Mouse (Mus musculus) cerebellum, adult 11 months (tissue): Measurements from ENCODE around the gene Arf1.
"Not testable (repeated sequence)": the region's sequence is repeated elsewhere in the genome, so short reads cannot be mapped to it uniquely, and the experiment has no call there.

ENCODE experiments used
- DNase-seq: peaks from one replicate; pipeline ENCODE4 v3.0.0; 2022

Arf1 gene

DNA sequence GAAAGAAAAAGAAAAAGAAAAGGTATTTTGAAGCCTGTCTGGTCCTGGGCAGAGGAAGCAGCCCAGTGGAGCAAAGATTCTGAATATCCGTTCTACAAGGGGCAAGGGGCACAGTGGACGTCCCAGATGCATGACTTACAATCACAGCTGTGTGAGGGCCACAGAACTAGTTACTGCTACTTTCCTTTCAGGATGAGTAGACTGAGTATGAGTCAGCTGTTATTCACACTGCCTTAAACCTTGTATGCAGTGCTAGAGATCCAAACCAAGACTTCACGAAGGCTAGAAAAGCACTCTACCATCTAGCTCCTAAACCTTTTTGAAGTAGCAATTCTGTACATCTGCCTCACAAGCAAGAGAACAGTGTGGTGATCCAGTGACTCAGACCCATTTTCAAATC, 1.8 kb downstream of the Arf1 start:
- DNase-seq = no peak

DNA sequence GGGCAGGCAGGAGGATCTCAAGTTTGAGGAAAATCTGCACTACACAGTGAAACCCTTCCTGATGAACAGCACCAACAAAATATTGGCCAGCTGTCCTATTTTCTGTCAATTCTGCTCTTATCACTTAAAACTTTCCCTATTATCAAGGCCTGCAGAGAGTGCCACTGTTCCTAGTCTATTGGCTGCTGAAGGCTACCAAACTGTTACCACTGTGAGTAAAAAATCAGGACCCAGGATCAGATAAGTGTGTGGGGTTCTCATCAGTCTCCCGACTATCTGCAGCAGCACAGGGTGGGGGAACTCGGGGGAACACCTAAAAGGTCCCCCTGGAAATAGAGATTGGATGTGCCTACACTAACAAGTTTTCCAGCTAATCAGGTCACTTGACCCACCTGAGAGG, 2.9 kb downstream of the Arf1 start:
- DNase-seq = no peak

DNA sequence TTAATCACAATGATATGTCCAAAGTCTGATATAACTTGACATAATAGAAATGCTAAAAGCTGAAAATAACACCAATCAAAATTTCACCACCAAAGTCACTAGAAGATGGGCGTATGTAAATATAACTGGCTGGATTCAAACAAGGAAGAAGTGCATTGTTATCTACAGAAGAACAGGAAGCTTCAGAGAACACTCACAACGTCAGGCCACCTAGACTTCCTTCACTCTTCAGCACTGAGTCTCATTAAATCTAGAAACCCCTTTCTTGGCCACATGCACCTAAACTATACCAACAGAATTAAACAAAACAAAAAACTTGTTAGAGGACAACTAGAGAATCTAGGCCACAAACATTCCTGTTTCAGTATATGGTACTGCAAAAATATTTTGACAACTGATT, 3.6 kb downstream of the Arf1 start:
- DNase-seq = no peak

DNA sequence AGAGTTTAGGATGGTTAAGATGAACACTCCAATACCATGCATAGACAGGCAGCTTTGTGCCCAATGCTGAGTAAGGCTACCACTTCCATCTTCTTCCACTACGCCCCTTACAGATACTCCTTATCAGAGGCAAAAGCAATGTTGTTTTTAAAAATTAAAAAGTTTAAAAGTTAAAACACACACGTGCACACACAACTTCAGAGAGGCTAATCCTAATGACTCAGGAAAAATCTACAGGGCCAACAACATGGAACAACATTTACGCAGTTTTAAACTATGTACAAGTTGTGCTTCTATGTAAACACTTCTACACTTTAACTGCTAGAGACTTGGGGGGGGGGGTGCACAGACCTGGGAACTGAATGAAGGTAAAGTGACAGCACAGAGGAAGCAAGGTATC, 4.0 kb downstream of the Arf1 start:
- DNase-seq = no peak

DNA sequence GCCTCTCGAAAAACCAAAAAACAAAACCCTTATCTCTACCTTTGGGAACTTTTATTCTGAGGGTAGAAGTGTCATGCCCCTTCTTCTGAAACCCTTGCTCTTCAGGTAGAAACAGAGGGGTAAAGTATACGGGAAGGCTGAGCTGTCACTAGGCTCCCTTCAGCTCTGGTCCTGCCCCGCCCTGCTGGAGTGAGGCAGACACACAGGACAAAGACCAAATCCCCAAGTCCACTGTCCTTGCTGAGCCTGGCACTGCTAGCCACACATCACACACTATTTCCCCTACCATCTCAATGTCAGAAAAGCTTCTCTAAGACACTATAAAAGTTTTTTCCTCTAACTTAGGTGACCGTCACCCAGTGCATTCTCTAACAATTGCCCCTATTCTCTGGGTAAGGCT, 5.8 kb downstream of the Arf1 start:
- no peak for DNase-seq

DNA sequence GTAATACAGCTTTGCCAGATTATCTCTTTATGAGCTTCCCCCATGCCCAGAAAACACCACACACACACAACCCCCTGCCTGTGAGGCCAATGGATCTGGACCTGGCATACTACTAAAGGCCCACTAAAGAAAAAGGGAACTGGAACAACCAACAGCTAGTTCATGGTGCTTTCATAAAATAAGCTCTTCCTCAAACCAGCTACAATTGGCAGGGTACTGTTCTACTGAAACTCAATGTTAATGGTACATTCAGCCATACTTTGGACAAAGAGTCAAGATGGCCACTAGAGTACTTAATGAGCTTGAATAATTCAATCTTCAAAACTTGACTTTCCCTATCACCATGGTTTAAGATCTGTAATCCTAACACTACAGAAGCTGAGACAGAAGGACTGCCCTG, 6.5 kb downstream of the Arf1 start:
- no peak for DNase-seq

DNA sequence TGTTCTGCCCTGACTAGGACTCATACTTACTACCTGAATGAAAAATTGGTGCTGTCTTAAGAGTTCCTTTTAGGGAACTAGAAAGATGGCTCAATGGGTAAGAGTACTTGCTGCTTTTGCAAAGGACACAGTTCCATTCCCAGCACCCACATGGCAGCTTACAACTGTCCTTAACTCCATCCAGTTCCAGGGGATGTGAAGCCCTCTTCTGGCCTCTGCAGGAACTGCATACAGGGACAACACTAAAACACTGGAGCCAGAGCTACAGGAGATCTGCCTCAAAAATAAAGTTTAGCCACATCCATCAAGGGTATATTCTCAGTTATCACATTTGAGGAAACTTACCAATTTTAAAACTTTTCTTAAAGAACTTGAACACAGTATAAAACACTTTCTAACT, 9.0 kb downstream of the Arf1 start:
- no peak for DNase-seq

DNA sequence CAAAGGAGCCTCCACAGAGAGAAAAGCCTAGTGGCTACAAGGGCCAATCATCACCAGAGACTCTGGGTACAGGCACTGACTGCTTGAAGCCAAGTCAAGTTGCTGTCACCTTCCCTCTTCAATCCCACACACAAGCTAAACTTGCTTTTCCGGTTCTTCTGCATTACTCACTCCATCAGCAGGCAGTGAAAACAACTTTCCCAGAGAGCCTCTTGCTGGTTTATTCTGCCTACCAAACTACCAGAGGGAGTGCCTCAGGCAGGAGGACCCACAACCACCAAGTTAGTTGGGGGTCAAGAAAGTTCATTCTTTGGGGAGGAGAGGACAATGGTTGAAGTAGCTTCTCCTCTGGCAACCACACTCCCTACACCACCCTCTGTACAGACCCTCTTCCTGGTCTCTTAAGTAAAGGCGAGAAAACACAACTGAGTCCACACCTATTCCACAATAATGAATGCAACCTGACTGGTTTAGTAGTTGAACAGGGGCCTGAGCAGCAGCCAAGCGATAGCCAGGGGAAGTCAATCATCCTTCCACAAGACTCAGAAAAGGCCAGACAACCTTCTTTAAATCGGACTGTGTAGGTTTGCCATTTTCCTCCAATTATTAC, 9.6 kb downstream of the Arf1 start:
- DNase-seq = no peak

DNA sequence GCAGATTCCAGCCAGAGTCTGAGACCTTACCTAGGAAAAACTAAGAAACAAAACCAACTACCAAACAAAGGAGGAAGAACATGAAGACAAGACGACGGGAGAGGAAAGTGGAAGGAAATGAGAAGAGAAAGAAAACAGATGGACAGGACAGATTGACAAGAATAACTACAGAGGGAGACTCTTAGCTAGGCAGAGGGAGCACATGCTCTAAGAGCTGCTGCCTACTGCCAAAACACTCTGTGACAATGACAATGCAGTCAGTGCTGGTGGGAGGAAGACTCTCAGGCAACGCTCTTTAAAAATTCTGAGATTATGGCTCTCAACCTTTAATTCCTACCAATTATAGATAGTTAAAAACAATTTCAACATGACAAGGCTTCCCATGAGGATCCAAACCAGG, 11.1 kb downstream of the Arf1 start:
- DNase-seq = no peak

DNA sequence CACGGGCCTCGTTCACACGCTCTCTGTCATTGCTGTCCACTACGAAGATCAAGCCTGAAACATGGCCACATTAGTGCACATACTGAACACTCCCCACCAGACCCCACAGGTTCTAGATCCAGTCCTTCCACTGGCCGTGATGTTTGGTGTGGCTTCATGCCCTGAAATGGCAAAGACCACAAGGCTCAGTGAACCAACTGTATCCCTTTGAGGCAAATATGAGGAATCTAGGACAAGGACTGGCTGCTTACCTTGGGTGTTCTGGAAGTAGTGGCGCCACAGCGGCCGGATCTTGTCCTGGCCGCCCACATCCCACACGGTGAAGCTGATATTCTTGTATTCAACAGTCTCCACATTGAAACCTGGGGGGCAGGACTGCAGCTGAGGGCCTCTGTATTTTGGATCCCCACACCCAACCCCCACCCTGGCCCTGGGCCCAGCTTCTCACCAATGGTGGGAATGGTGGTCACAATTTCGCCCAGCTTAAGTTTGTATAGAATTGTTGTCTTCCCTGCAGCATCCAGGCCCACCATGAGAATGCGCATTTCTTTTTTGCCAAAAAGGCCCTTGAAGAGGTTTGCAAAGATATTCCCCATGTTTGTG, 15.1 kb downstream of the Arf1 start:
- DNase-seq = no peak

DNA sequence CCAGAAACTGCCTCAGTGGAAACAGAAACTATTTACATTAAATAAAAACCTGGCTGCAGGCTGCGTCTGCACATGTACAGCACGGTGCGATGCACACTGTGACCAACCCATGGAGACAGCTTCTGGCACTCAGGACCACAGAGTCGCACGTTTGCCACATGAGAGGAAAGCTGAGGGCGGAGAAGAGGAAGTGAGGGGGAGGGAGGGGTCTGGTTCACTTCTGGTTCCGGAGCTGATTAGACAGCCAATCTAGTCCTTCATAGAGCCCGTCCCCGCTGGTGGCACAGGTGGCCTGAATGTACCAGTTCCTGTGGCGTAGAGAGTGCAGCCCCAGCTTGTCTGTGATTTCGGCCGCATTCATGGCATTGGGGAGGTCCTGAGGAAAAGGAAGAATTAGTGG, 15.8 kb downstream of the Arf1 start:
- not testable (repeated sequence) for DNase-seq

DNA sequence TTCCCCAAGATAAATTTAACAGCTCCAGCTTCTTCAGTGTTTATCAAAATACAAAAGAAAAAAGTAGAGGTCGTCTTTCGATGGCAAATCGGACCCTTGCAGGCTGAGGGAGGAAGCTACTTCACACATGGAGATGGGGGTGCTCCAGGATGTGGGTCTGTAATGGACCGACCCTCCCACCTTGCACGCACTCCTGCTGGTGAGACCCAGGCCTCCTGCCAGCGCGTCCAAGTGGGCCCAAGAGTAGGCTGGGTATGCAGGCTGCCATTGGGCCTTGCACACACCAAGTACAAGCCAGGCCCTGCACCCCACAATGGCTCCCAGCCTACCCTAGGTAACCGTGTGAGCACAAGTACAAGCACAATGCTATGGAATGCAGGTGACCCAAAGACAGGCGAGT, 16.5 kb downstream of the Arf1 start:
- not testable (repeated sequence) for DNase-seq

DNA sequence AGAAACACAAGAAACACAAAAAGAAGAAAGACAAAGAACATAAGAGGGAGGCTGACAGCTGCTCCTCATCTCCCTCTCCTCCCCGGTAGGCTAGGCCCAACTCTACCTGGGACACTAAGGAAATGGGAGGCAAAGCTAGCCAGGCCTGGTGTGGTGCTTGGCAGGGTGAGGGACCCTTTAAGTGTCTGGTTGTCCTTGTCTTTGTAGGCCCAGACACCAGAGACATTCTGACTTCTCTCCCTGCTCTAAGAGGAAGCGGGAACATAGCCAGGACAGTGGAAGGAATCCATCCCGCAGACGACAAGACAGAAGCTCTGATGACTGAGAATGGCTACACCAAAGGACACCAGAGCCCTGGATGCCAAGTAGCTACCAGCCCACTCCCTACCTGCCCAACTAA, 18.1 kb downstream of the Arf1 start:
- DNase-seq = no peak

DNA sequence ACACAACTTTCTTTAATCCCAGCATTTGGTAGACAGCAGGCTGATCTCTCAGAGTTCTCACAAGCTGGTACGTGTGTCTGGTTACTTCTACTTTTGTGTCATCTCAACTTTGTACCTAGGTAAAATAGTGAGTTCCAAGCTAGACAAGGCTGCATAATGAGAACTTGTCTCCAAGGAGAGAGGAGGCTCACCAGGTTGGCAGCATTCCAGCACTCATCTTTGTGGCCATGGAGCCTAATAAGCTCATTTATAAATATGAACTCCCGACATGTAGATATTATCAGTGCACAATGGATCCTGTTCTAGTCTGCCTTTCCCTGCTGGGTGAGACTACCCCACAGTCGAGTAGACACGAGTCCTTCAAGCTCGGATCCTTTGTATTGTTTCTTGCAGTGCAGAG, 18.5 kb downstream of the Arf1 start:
- DNase-seq = no peak

DNA sequence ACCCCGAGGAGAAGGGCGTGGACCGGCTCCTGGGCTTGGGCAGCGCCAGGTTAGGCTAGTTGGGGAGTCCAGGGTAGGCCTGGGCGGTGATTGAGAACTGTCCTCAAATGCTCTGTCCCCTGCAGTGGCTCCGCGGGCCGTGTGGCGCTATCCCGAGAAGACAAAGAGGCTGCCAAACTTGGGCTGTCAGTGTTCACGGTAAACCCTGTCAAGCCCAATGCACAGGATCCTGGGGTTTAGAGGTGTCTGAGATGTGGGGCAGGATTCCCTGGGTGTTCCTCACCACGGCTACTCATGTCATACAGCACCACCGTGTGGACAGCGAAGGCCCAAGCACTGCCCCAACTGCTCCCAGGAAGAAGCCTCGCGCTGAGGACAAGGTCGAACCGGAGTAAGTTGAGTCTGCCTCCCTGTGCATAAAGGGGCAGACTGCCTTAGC, 19.0 kb downstream of the Arf1 start:
- peak; percentile 57 for DNase-seq

DNA sequence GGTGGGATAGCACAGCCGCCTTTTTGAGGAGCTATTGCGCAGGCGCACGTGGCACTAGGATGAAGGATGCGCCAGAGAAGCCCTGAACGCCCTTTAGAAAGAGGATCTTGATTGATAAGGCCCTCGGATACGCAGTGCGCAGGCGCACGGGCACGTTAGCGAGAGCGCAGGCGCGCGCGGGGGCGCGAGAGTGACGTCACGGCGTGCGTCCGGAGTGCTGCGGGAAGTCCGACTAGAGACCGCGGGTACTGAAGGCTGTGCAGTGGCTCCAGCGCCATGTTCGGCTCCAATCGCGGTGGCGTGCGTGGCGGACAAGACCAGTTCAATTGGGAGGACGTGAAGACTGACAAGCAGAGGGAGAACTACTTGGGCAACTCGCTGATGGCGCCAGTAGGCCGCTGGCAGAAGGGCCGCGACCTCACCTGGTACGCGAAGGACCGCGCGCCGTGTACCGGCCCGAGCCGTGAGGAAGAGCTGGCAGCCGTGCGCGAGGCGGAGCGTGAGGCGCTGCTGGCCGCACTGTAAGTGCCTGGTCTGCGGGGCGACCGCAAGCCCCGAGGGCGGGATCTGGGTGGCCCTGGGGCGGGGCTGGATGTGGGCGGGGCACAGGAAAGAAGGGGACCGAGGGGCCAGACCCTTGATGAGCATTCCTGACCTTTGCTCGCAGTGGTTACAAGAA, 19.8 kb downstream of the Arf1 start, which contains the start of gene 2310033P09Rik:
Gene 2310033P09Rik, plus strand, starts transcription at position 169 of the 679 bp plus-strand sequence.
- DNase-seq = peak; percentile 93

DNA sequence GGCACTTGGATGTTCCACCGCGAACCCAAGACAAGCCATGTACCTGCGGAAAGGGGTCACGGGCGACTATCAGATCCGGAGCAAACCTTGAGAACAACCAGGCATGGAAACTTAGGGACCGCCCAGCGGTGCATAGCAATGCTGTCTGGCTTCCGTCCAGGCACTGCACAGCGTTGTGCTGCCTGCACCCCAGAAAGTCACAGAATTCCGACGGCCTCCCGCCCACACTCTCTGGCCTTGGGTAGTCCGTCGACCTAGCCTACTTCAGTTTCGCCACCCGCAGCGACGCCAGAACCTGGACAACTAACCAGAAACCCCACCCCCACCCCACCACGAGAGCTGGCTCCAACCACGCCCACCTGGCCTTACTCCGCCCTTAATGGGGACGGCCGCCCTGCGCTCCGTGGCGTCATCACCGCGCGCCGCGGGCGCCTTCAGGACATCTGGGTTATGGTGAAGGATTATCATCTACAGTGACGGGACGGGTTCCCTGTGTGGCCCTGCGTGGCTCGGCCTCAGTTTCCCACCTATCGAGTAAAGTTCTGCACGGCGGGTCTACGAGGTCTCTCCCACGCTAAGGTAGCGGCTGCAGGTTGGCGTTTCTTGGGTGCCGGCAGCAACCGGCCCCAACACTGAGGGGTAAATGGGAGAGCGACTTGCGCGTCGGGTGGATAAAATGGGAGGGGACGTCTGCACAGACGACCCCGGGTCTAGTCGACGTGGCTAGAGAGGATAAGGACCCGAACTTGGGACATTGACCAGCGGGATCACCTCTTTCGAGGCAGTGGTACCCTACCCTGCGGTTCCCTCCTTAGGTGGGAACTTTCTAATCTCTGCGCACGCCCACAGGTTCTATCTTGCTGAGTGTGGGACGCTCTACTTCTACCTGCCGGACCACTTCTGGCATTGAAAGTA, 25.7 kb downstream of the Arf1 start, which contains the start of gene Mrpl55:
Gene Mrpl55, plus strand, starts transcription at position 406 of the 915 bp plus-strand sequence.
- peak; percentile 89 for DNase-seq

DNA sequence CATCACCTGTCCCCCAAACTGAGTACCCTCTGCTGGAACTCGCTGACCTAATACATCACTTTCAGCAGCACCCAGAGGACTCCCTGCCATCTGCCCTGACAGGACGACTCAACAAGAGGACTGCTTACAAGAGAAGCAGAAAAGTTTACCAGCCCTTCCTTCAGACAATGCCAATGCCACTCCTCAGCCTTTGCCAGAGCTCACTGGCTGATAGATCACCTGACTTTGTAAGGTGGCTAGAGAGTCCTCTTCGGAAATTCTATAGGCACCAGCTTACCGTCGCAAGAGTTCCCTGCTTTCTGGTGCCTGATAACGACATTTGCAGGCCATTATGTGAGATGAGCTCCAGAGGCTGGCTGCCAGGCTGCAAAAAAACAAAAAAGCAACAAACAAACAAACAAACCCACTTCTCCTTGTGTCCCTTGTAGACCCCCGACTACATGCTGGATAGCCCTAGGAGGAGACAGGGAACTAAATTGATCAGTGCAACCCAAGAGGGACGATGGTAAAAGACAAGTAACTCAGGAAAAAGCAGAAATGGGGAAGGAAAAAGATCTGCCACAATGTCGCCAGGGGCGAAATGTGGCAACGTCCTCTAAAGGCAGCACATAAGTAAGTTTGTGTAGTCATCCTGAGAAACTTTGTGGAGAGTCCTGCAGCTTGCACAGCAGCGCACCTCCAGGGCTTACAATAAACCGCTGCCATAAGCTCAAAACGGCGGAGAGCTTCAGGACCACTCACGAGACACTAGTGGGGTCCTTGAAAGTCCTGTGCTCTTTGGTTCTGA, 26.7 kb downstream of the Arf1 start:
- DNase-seq = no peak

DNA sequence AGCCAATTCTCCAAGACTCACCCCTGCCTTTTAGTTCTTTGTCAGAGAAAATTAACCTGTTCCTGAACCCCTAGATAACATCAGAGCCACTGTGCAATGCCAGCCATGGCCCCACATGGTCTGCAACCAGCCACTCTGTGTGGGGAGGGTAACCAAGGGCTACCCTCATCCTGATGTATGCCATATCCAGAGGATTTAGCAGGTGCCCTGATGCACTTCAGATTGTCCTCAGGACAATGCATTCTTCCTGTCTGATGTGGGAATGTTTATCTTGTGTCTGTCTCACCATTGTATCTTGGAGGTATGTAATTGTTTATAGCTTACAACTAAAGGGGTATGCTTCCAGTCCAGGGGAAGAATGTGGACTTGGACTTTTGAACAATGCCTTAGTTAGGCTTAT, 31.8 kb downstream of the Arf1 start:
- DNase-seq = no peak

DNA sequence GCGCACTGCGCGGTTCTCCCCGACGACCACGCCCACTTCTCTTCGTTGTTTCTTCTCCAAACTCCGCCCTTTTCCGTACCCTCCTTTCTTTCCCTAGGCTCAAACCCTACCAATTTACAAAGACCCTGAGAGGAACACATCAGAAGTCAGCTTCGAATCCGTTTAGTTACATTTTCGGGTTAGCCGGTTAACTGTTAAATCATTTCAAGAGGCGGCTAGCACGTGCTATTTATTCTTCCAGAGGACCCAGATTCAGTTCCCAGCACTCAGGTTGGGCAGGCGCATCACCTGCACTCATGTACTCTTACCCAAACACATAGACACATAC, 36.0 kb downstream of the Arf1 start, which contains the start of gene Guk1:
Gene Guk1, minus strand, starts transcription at position 154 of the 328 bp plus-strand sequence.
- no peak for DNase-seq

DNA sequence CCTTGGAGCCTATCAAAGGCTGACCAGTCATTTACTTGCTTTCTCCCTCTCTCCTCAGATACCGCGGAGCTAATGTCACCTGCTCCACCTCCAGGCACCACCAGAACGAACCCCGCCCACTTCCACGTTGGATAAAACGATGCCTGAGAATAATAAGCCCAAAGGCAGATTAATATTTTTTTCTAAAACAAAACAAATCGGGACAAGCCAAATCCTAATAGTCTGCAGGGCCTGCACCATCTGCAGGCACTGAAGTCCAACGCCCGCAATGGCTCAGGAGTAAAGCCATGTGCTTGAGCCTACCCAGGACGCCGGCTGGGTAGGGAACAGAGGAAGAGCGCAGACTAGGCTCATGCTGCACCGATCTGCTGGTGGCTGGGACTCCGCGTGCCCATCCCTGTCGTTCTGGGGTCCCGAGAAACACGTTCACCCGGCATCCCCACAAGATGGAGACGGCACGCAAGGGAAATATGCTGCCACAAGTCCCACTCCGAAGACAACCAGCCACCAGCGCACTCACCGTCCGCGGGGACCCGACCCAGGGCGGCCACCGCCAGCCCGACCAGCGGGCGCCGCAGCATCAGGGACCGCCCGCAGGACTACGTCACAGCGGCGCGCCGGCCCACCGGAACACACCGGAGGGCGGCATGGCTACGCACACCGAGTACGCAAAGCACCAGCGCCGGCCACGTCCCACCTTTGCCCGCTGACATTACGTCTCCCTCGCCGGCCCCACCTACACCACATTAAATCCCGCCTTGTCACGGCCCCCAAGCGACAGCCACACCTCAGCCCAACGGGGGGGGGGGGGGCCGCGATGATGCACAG, 36.6 kb downstream of the Arf1 start:
- peak; percentile 87 for DNase-seq

DNA sequence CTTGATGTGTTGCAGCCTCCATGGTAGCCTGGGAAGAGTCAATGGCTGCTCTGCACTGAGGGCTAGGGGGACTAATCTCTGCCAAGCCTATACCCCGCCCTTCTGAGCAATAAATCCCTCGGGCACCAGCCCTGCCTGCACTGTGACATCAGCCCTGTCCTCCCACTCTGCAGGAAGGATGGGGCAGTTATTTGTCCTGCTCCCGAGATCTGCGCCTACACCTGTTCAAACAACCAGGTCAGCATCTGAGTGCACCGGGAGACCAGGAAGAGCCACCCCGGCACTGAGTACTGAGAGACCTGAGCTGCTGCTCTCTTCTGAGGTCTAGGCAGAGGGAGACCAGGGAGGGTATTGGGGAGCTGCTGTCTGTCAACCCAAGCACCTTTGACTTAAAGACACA, 40.4 kb downstream of the Arf1 start:
- DNase-seq = no peak
